Mouse (Mus musculus): ENCODE results near the gene Itgb5.

Gene Itgb5

GRCm38 (mm10) chr16:33879031-33879430, 49.6 kb downstream of the Itgb5 start:
- DNase-seq (ENCODE audit: low read depth), result no peak

GRCm38 (mm10) chr16:33879556-33879955, 50.1 kb downstream of the Itgb5 start:
- DNase-seq (ENCODE audit: low read depth), result no peak

- DNase-seq (ENCODE audit: low read depth), result no peak
Measured at GRCm38 (mm10) chr16:33880765-33881164, 51.3 kb downstream of the Itgb5 start.

- no peak for DNase-seq (ENCODE audit: low read depth)
Measured at GRCm38 (mm10) chr16:33882540-33882939, 53.1 kb downstream of the Itgb5 start.

GRCm38 (mm10) chr16:33883046-33883975, 53.8 kb downstream of the Itgb5 start:
- no peak for DNase-seq (ENCODE audit: low read depth)

- DNase-seq (ENCODE audit: low read depth), result no peak
Measured at GRCm38 (mm10) chr16:33884201-33884600, 54.7 kb downstream of the Itgb5 start.

- no peak for DNase-seq (ENCODE audit: low read depth)
Measured at GRCm38 (mm10) chr16:33885021-33885471, 55.6 kb downstream of the Itgb5 start.

GRCm38 (mm10) chr16:33885671-33886328, 56.3 kb downstream of the Itgb5 start:
- no peak for DNase-seq (ENCODE audit: low read depth)

- no peak for DNase-seq (ENCODE audit: low read depth)
Measured at GRCm38 (mm10) chr16:33886665-33887064, 57.2 kb downstream of the Itgb5 start.

- no peak for DNase-seq (ENCODE audit: low read depth)
Measured at GRCm38 (mm10) chr16:33887981-33888380, 58.5 kb downstream of the Itgb5 start.

- peak; percentile 86 for DNase-seq (ENCODE audit: low read depth)
Measured at GRCm38 (mm10) chr16:33889000-33889607, 59.6 kb downstream of the Itgb5 start.

GRCm38 (mm10) chr16:33891099-33891498, 61.6 kb downstream of the Itgb5 start:
- DNase-seq (ENCODE audit: low read depth), result no peak

- DNase-seq (ENCODE audit: low read depth), result peak; percentile 91
Measured at GRCm38 (mm10) chr16:33891561-33892281, 62.3 kb downstream of the Itgb5 start.

GRCm38 (mm10) chr16:33892539-33892938, 63.1 kb downstream of the Itgb5 start:
- peak; percentile 64 for DNase-seq (ENCODE audit: low read depth)

- DNase-seq (ENCODE audit: low read depth), result no peak
Measured at GRCm38 (mm10) chr16:33893796-33894195, 64.3 kb downstream of the Itgb5 start.

- DNase-seq (ENCODE audit: low read depth), result no peak
Measured at GRCm38 (mm10) chr16:33894449-33894848, 65.0 kb downstream of the Itgb5 start.

GRCm38 (mm10) chr16:33895690-33896089, 66.2 kb downstream of the Itgb5 start:
- DNase-seq (ENCODE audit: low read depth), result no peak

GRCm38 (mm10) chr16:33896801-33897200, 67.3 kb downstream of the Itgb5 start:
- DNase-seq (ENCODE audit: low read depth), result no peak

GRCm38 (mm10) chr16:33903664-33904441, 74.4 kb downstream of the Itgb5 start:
- no peak for DNase-seq (ENCODE audit: low read depth)

GRCm38 (mm10) chr16:33904553-33904952, 75.1 kb downstream of the Itgb5 start:
- no peak for DNase-seq (ENCODE audit: low read depth)

GRCm38 (mm10) chr16:33908239-33908638, 78.8 kb downstream of the Itgb5 start:
- DNase-seq (ENCODE audit: low read depth), result no peak
